ENCODE assay signal across 10 mouse cellular contexts in the genomic region with DNA sequence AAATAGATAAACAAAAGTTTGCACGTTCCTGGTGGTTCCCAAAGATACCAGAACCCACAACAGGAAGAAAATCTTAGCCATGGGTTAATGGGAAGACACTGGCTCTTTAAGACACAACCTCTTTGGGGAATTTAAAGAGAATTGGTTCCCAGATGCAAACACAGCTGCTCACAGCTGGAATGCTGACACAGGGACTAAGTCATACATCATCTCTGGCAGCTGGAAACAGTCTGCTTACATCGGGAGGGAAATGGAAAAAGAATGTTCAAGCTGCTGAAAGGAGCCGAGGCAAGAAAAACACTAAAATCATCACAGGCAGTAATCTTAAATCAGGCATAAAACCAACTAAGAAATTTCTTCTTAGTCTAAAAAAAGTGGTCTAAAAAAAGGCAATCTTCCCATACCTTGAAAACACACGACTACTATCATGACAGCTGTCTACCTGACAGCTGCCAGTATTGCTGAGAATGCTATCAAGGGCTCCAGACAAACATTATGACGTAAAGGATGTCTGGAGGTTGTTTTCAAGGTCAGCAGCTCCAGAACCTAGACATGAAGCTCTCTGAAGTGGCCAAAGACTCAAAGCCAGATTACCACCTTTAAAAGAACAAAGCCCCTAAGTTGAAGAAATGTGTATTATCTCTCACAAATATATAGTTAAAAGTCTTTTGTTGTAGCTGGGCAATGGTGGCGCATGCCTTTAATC. TPM values are rescaled to one million over a fixed set of nuclear protein-coding genes. Genes with fewer than 3 reads are reported as not detected.
A peak's percentile ranks its signal among the peaks of the same experiment; 100 is the strongest.
DNase-seq lines count a peak whose midpoint lies in the region; ATAC-seq and TF ChIP-seq lines count a peak whose summit lies in the region.
"Had no signal": no experiment of that assay in that cellular context is flagged by ENCODE, and none has a peak within 500 bp of the region (broad histone marks: within the 10 kb centered on the region; RNA-seq: fewer than 3 reads in every experiment).

No protein-coding gene starts in this region.

- peak overlapping the region; percentile 57 for H3K27ac ChIP-seq in intestine, embryonic 14.5 days (ENCODE audit: low read depth)
- no peak overlapping the region for H3K27ac ChIP-seq in intestine, postnatal 0 days (ENCODE audit: low read depth, low read length)
- H3K27ac ChIP-seq in heart, embryonic 14.5 days (replicated peaks in 1 of 2; ENCODE audit: control insufficient read depth in 1 of 2, insufficient read depth in 1 of 2, low read depth in 2 of 2, low read length in 2 of 2), result peak overlapping the region; percentile 79 to 80
- peak overlapping the region; percentile 32; the same call in 1 of the 2 replicates for H3K27ac ChIP-seq in kidney, embryonic 14.5 days (ENCODE audit: low read depth, low read length)
- H3K27ac ChIP-seq in neural tube, embryonic 14.5 days (ENCODE audit: low read depth, low read length), result peak overlapping the region; percentile 52; the same call in 1 of the 2 replicates

- TF ChIP-seq CTCF in intestine, postnatal 0 days (IDR thresholded peaks at IDR 0.05; ENCODE audit: low read depth), result no peak

- H3K9ac ChIP-seq in intestine, embryonic 14.5 days (ENCODE audit: low read length), result no peak overlapping the region
- no peak overlapping the region for H3K9ac ChIP-seq in intestine, postnatal 0 days (ENCODE audit: low read depth, low read length)
- H3K9ac ChIP-seq in heart, embryonic 14.5 days (ENCODE audit: low read length), result no peak overlapping the region
- H3K9ac ChIP-seq in kidney, embryonic 14.5 days (ENCODE audit: low read depth, low read length), result no peak overlapping the region
- H3K9ac ChIP-seq in neural tube, embryonic 14.5 days (replicated peaks; ENCODE audit: low read depth, low read length), result no peak overlapping the region

- intact Hi-C loops in left cerebral cortex, postnatal 10 days (cut with DNase I), result no loop called here

- H3K36me3 ChIP-seq in intestine, embryonic 14.5 days (ENCODE audit: control insufficient read depth, insufficient read depth, low read length), result peaks cover 75% of the 10 kb centered on the region
- peaks cover 36% of the 10 kb centered on the region for H3K36me3 ChIP-seq in intestine, postnatal 0 days (ENCODE audit: control insufficient read depth, insufficient read depth)
- H3K36me3 ChIP-seq in heart, embryonic 14.5 days (ENCODE audit: control insufficient read depth, insufficient read depth, low read length), result peaks cover 80% of the 10 kb centered on the region
- H3K36me3 ChIP-seq in kidney, embryonic 14.5 days (ENCODE audit: control insufficient read depth, insufficient read depth, low read length), result peaks cover 79% of the 10 kb centered on the region
- H3K36me3 ChIP-seq in neural tube, embryonic 14.5 days (ENCODE audit: control insufficient read depth, insufficient read depth, low read length), result peaks cover 38% of the 10 kb centered on the region

- 36% methylated on average over 6 of the region's 6 CpGs for WGBS in intestine, embryonic 14.5 days
- WGBS in intestine, postnatal 0 days, result 47% methylated on average over 6 of the region's 6 CpGs
- 23% methylated on average over 6 of the region's 6 CpGs for WGBS in heart, embryonic 14.5 days
- WGBS in kidney, embryonic 14.5 days, result 43% methylated on average over 6 of the region's 6 CpGs
- WGBS in neural tube, embryonic 14.5 days, result 47% methylated on average over 6 of the region's 6 CpGs

- H3K4me2 ChIP-seq in intestine, embryonic 14.5 days (ENCODE audit: low read length), result peak overlapping the region; percentile 33
- H3K4me2 ChIP-seq in intestine, postnatal 0 days (replicated peaks; ENCODE audit: low read depth), result no peak overlapping the region
- H3K4me2 ChIP-seq in heart, embryonic 14.5 days (ENCODE audit: low read length), result no peak overlapping the region
- no peak overlapping the region for H3K4me2 ChIP-seq in kidney, embryonic 14.5 days (replicated peaks; ENCODE audit: low read depth, low read length)
- H3K4me2 ChIP-seq in neural tube, embryonic 14.5 days (ENCODE audit: low read depth, low read length), result no peak overlapping the region

- peaks cover 8% of the 10 kb centered on the region for H3K4me1 ChIP-seq in intestine, embryonic 14.5 days (replicated peaks; ENCODE audit: control insufficient read depth, insufficient read depth, low read length)
- H3K4me1 ChIP-seq in intestine, postnatal 0 days (replicated peaks; ENCODE audit: control insufficient read depth, insufficient read depth, low read length), result 0 out of 2 replicates have a peak, but pooled peaks cover 3% of the 10 kb centered on the region
- peaks cover 0 to 16% of the 10 kb centered on the region in 2 experiments; a peak in 2 of 4 replicates for H3K4me1 ChIP-seq in heart, embryonic 14.5 days (ENCODE audit: control insufficient read depth in 2 of 2, insufficient read depth in 2 of 2, low read length in 2 of 2)
- H3K4me1 ChIP-seq in kidney, embryonic 14.5 days (ENCODE audit: control insufficient read depth, insufficient read depth, low read length), result peaks cover 10% of the 10 kb centered on the region
- peaks cover 4% of the 10 kb centered on the region; the same call in 1 of the 2 replicates for H3K4me1 ChIP-seq in neural tube, embryonic 14.5 days (ENCODE audit: control insufficient read depth, insufficient read depth, low read length)

- H3K27me3 ChIP-seq in intestine, embryonic 14.5 days (replicated peaks; ENCODE audit: control insufficient read depth, insufficient read depth, low read length), result no peaks in the 10 kb centered on the region
- no peaks in the 10 kb centered on the region for H3K27me3 ChIP-seq in intestine, postnatal 0 days (replicated peaks; ENCODE audit: control insufficient read depth, insufficient read depth, low read length)
- H3K27me3 ChIP-seq in heart, embryonic 14.5 days (ENCODE audit: control insufficient read depth, insufficient read depth, low read length), result no peaks in the 10 kb centered on the region
- no peaks in the 10 kb centered on the region for H3K27me3 ChIP-seq in kidney, embryonic 14.5 days (ENCODE audit: control insufficient read depth, insufficient read depth, low read length)
- H3K27me3 ChIP-seq in neural tube, embryonic 14.5 days (ENCODE audit: control insufficient read depth, insufficient read depth, low read length), result no peaks in the 10 kb centered on the region
- H3K27me3 ChIP-seq: CH12.LX had no signal

- no peak for ATAC-seq in intestine, embryonic 14.5 days (replicated peaks; ENCODE audit: low FRiP score, low TSS enrichment, low read depth)
- no peak for ATAC-seq in intestine, postnatal 0 days
- no peak for ATAC-seq in heart, embryonic 14.5 days (ENCODE audit: insufficient number of reproducible peaks, insufficient read depth, low FRiP score, low read depth)
- no peak for ATAC-seq in kidney, embryonic 14.5 days (ENCODE audit: low FRiP score, low TSS enrichment)
- ATAC-seq in neural tube, embryonic 14.5 days (ENCODE audit: low read depth), result no peak
- ATAC-seq in frontal cortex, adult (ENCODE audit: low TSS enrichment), result no peak; the same call in 1 of the 2 replicates

- no peak overlapping the region for H3K4me3 ChIP-seq in intestine, embryonic 14.5 days (ENCODE audit: low read depth, low read length)
- H3K4me3 ChIP-seq in intestine, postnatal 0 days (ENCODE audit: low read depth, low read length), result no peak overlapping the region
- H3K4me3 ChIP-seq in heart, embryonic 14.5 days (ENCODE audit: control insufficient read depth in 1 of 2, insufficient read depth in 1 of 2, low read depth in 1 of 2, low read length in 2 of 2), result no peak overlapping the region
- H3K4me3 ChIP-seq in kidney, embryonic 14.5 days (ENCODE audit: low read length), result no peak overlapping the region
- H3K4me3 ChIP-seq in neural tube, embryonic 14.5 days (ENCODE audit: low read depth, low read length), result no peak overlapping the region

- peak; percentile 74 for DNase-seq in intestine, embryonic 14.5 days (ENCODE audit: low spot score)
- no peak for DNase-seq in gastrocnemius, adult 8-10 months (ENCODE audit: low spot score in 2 of 2)
- no peak for DNase-seq in left cerebral cortex, postnatal 10 days (ENCODE audit: extremely low spot score in 1 of 2, low spot score in 2 of 2)
- DNase-seq: gastrocnemius, postnatal 14 days had no signal

- H3K9me3 ChIP-seq in intestine, embryonic 14.5 days (ENCODE audit: control insufficient read depth, low read length), result no peaks in the 10 kb centered on the region
- no peaks in the 10 kb centered on the region for H3K9me3 ChIP-seq in intestine, postnatal 0 days (ENCODE audit: control insufficient read depth)
- no peaks in the 10 kb centered on the region for H3K9me3 ChIP-seq in heart, embryonic 14.5 days (ENCODE audit: control insufficient read depth, low read length)
- H3K9me3 ChIP-seq in kidney, embryonic 14.5 days (ENCODE audit: control insufficient read depth, low read length), result no peaks in the 10 kb centered on the region
- H3K9me3 ChIP-seq in neural tube, embryonic 14.5 days (ENCODE audit: control insufficient read depth, low read length), result no peaks in the 10 kb centered on the region

RNA-seq across cellular contexts. Expression of gene Smug1, which starts 35.3 kb away (rescaled TPM):
- polyA plus RNA-seq in intestine, embryonic 14.5 days (2014; fragmentation: Nextera tagmentation; extraction: Ambion mirVana), result 21.8 and 23.5 TPM in 2 replicates
- polyA plus RNA-seq in intestine, postnatal 0 days (2015; fragmentation: Nextera tagmentation; extraction: Ambion mirVana), result 8.6 and 9.2 TPM in 2 replicates
- 17.8 and 18.6 TPM in 2 replicates for polyA plus RNA-seq in heart, embryonic 14.5 days (2014; fragmentation: Nextera tagmentation; extraction: Ambion mirVana)
- polyA plus RNA-seq in kidney, embryonic 14.5 days (2014; fragmentation: Nextera tagmentation; extraction: Ambion mirVana), result 11.5 and 19.5 TPM in 2 replicates
- 19.2 and 28.0 TPM in 2 replicates for polyA plus RNA-seq in neural tube, embryonic 14.5 days (2014; fragmentation: Nextera tagmentation; extraction: Ambion mirVana)
- 10 to 100 TPM in 3 of 4 experiments, 1 to 10 TPM in 1; 10.0 to 19.3 (median 12.3) TPM for total RNA-seq in gastrocnemius, adult 8-10 months (2022)
- 10 to 100 TPM; 17.5 to 18.2 TPM for total RNA-seq in left cerebral cortex, postnatal 10 days (2021)

RNA-seq across cellular contexts. Expression of gene Cbx5, which starts 37.4 kb away (rescaled TPM):
- 118 and 123 TPM in 2 replicates for polyA plus RNA-seq in intestine, embryonic 14.5 days (2014; fragmentation: Nextera tagmentation; extraction: Ambion mirVana)
- polyA plus RNA-seq in intestine, postnatal 0 days (2015; fragmentation: Nextera tagmentation; extraction: Ambion mirVana), result 24.0 TPM in 2 replicates
- polyA plus RNA-seq in heart, embryonic 14.5 days (2014; fragmentation: Nextera tagmentation; extraction: Ambion mirVana), result 105 and 108 TPM in 2 replicates
- 146 and 161 TPM in 2 replicates for polyA plus RNA-seq in kidney, embryonic 14.5 days (2014; fragmentation: Nextera tagmentation; extraction: Ambion mirVana)
- polyA plus RNA-seq in neural tube, embryonic 14.5 days (2014; fragmentation: Nextera tagmentation; extraction: Ambion mirVana), result 132 and 143 TPM in 2 replicates
- total RNA-seq in gastrocnemius, adult 8-10 months (2022), result 10 to 100 TPM; 25.0 to 34.2 (median 28.9) TPM
- total RNA-seq in left cerebral cortex, postnatal 10 days (2021), result 100 to 1,000 TPM; 174 to 181 TPM

RNA-seq across cellular contexts. Expression of gene Hnrnpa1, which starts 38.0 kb away (rescaled TPM):
- polyA plus RNA-seq in intestine, embryonic 14.5 days (2014; fragmentation: Nextera tagmentation; extraction: Ambion mirVana), result 837 and 906 TPM in 2 replicates
- 219 and 224 TPM in 2 replicates for polyA plus RNA-seq in intestine, postnatal 0 days (2015; fragmentation: Nextera tagmentation; extraction: Ambion mirVana)
- 425 and 457 TPM in 2 replicates for polyA plus RNA-seq in heart, embryonic 14.5 days (2014; fragmentation: Nextera tagmentation; extraction: Ambion mirVana)
- 1,180 and 1,314 TPM in 2 replicates for polyA plus RNA-seq in kidney, embryonic 14.5 days (2014; fragmentation: Nextera tagmentation; extraction: Ambion mirVana)
- 635 and 713 TPM in 2 replicates for polyA plus RNA-seq in neural tube, embryonic 14.5 days (2014; fragmentation: Nextera tagmentation; extraction: Ambion mirVana)
- 100 to 1,000 TPM in 1 of 4 experiments, 10 to 100 TPM in 3; 82.7 to 111 (median 89.3) TPM for total RNA-seq in gastrocnemius, adult 8-10 months (2022)
- 100 to 1,000 TPM; 350 to 359 TPM for total RNA-seq in left cerebral cortex, postnatal 10 days (2021)

RNA-seq across cellular contexts. Expression of gene Nfe2, which starts 56.0 kb away (rescaled TPM):
- polyA plus RNA-seq in intestine, embryonic 14.5 days (2014; fragmentation: Nextera tagmentation; extraction: Ambion mirVana), result 1.8 and 1.9 TPM in 2 replicates
- polyA plus RNA-seq in intestine, postnatal 0 days (2015; fragmentation: Nextera tagmentation; extraction: Ambion mirVana), result 0.82 and 0.90 TPM in 2 replicates
- polyA plus RNA-seq in heart, embryonic 14.5 days (2014; fragmentation: Nextera tagmentation; extraction: Ambion mirVana), result 1.8 and 2.2 TPM in 2 replicates
- polyA plus RNA-seq in kidney, embryonic 14.5 days (2014; fragmentation: Nextera tagmentation; extraction: Ambion mirVana), result 3.1 and 3.9 TPM in 2 replicates
- 1.9 and 2.0 TPM in 2 replicates for polyA plus RNA-seq in neural tube, embryonic 14.5 days (2014; fragmentation: Nextera tagmentation; extraction: Ambion mirVana)
- total RNA-seq in gastrocnemius, adult 8-10 months (2022), result not detected
- total RNA-seq in left cerebral cortex, postnatal 10 days (2021), result not detected
- total RNA-seq: CH12.LX; gastrocnemius, postnatal 14 days had no signal
